Mouse (Mus musculus) mouse embryonic stem cell (cell line): ENCODE measurements around the gene Lgals3bp.

Experiments used
- in situ Hi-C, 2 experiments: fragments of 300-500 bp; cut with MboI; formaldehyde crosslinking; loops; 1 replicate in 1 of 2; 3 replicates in 1 of 2; pipeline ENCODE4 v1.14.3; 2019 to 2020; ENCODE audit warnings: low sequenced_read_pairs in 2 of 2, low pct_unique_long_range_greater_than_20kb in 1 of 2, mixed read lengths in 1 of 2; ENCODE audit not compliant: unreplicated experiment in 1 of 2

The Lgals3bp gene

GRCm38 (mm10) chr11:118426765-118427164, 24.9 kb upstream of the Lgals3bp start:
- in situ Hi-C loops, result no loop called here

GRCm38 (mm10) chr11:118424621-118425335, 22.9 kb upstream of the Lgals3bp start:
- in situ Hi-C loops, result no loop called here

- in situ Hi-C loops, result no loop called here
These were observed 21.5 kb upstream of the Lgals3bp start for GRCm38 (mm10) chr11:118423266-118423971.

- in situ Hi-C loops, result no loop called here
These were observed 18.4 kb upstream of the Lgals3bp start for GRCm38 (mm10) chr11:118420261-118420660.

GRCm38 (mm10) chr11:118418834-118419504, 17.1 kb upstream of the Lgals3bp start, which contains the start of gene Cant1:
TSS of gene Cant1 (minus strand) at chr11:118419086.
- in situ Hi-C loops, result no loop called here

DNA sequence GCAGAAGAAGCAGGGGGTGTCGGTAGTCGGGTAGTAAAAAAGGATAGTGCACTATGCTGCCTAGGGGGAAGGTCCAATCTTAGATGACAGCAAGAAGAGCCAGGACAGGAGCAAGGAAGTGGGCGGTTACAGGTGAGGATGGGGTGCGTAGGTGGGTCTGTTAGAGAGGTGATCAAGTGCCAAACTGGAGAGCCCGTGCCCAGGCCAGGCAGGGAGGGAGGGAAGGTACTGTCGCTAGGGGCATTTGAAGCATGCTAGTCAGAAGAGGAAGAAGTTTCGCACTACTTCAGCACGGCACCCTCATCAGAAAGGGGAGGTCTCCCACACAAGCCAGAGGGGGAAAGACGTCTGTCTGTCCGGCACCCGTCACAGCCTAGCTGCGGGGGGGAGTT, 16.5 kb upstream of the Lgals3bp start:
- in situ Hi-C loops, result no loop called here

- in situ Hi-C loops, result no loop called here
These were observed 15.6 kb upstream of the Lgals3bp start for GRCm38 (mm10) chr11:118417496-118417895.

GRCm38 (mm10) chr11:118416046-118416445, 14.2 kb upstream of the Lgals3bp start:
- in situ Hi-C loops, result no loop called here

- in situ Hi-C loops, result no loop called here
These were observed 13.7 kb upstream of the Lgals3bp start for GRCm38 (mm10) chr11:118415630-118416029.

DNA sequence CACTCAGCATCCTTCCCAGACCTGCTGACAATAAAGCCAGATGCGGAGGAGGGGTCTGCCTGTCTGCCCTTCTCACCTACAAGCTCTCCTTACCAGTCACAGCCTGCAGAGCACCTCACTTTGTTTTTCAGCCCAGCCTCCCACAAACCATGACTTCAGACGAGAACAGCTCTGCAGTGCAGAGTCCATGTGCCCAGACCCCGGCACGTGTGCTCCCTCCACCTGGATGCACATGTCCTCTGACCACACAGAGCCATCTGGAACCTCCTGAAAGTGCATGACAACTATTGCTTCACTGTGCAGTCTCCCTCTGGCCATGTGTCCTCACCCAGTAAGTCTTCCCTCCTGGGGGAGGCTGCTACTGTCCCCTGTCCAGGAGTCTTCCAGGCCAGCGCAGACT, 12.4 kb upstream of the Lgals3bp start:
- in situ Hi-C loops, result no loop called here

GRCm38 (mm10) chr11:118413055-118413454, 11.2 kb upstream of the Lgals3bp start:
- in situ Hi-C loops, result no loop called here

DNA sequence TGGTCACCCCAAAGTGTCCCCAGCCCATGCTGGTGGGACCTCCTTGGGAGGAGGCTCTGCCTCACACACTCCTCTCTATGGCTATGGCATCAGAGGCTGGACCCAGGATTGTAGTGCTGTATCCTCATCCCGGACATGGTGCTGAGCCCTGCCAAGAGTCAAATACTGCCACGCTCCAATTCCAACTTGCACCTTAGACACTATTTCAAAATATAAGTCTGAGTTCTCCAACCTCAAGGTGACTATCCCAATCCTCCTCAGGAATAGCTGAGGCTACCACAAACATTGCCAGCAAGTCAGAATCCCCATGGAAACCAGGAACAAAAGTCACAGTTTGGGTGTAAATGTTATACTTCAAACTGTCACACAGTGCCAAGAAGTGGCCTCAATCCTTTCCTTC, 10.7 kb upstream of the Lgals3bp start:
- in situ Hi-C loops, result no loop called here

- in situ Hi-C loops, result no loop called here
These were observed 9.4 kb upstream of the Lgals3bp start for GRCm38 (mm10) chr11:118411271-118411670.

- in situ Hi-C loops, result no loop called here
These were observed 8.6 kb upstream of the Lgals3bp start for GRCm38 (mm10) chr11:118410479-118410878.

DNA sequence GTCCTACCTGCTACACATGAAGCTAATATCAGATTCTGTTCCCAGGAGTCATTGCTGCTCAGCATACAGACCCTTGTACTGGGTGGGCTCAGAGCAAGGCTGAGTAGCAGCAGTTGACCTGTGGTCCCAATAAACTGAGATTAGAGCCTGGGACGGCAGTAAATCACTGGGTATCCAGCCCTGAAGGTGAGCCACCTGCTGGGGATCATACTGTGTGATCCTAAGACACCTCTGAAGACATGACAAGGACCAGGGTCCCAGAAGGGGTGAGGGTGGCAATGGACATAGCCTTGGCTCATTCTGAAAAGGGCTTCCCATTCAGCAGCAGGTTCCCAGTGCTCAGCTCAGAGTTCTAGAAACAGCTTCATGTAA, 8.2 kb upstream of the Lgals3bp start:
- in situ Hi-C loops, result no loop called here

DNA sequence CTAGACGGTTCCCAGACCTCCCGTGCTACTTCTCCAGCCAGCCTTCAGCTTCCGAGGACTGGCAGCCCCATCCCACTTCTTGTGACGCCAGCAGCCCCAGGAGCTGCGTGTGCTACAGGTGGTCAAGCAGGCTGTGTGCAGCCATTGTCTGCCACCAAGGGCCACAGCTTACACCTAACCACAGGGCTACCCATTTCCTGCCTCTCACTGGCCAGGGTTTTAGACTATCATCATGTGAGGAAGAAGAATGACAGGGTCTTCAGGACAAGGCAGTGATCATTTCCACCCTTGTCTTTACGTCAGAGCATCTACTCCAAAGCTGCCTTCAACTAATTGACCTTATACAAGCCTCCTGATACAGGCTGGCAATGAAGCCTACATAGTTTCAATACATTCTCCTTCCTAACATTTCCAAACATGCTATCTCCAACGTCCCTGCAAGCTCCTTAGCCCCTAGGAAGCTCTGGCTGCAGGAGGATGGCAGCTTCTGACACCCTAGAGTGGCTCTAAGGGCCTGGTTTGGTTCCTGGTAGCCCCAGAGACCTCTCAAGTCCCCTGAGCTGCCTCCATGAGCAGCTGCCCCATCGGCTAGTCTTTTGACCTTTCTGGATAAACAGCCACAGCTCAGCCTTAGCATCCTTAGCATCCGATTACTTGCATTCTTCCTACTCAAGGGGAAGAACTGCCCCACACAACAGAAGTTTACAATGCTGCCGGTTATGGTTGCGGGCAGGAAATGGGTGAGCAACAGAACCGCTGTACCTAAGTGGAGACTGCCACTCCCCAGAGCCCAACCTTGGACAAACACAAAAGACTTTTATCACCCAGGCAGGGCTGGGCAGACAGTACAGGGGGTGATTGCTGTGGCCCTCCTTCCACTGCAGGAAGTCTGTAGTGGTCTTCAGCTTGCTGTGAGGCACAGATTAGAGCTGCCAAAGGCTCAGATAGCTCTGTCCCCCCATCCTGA, 7.5 kb upstream of the Lgals3bp start:
- in situ Hi-C loops, result no loop called here

DNA sequence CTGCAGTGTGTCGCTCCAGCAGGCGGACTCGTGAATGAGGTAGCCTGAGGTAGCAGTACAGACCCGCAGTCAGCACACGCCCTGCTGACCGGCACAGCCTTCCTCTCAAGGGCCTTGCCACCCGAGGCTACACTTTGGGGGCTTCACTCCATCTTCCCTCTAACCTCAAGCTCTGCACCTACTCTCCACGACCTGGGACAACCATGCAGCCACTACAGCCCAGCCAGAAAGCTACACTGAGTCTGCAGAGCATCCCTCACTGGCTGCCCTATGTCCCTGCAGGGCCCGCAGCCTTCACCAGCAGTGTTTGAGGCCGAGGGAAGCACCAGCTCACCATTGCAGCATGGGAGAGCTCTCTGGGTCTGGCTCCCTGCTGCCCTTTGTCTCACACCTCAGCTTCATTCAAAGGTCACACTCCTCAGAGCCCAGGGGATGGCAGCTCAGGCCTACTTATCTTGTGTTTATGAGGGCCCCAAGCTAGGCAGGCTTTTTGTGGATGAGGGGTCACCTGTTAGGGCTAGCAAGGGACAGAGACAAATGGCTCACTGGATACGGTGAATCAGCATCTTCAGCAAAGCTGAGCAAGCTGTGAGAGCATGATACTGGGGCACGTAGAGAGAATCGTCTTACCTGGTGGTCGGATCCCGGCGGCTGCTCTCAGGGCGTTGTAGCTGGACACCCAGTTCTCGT, 6.3 kb upstream of the Lgals3bp start:
- in situ Hi-C loops, result no loop called here

DNA sequence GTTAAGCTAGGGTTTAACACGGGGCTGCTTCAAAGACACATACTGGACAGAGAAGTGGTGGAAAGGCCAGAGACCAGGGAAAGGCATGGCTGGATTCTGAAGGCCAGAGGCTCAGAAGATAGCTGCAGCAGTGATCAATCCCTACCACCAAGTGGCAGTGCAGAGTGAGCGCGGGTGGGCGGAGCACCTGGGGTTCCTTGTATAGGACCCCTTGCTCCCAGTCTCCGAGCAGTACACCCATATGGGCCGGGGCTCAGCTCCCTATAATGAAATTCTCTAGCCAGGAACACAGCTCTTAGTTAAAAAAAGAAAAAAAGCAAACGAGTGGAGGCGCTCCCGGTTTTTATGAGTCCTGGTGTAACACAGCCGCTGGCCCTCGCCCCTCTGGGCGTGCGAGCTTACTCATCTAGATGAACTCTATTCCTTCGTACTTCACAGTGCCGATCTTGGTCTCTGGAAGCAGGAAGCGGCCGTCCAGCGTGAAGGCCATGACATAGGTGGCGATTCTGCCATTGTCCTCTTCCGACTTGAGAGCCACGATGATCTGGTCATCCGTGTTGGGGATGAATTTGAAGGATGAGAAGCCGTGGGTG, 5.5 kb upstream of the Lgals3bp start:
- in situ Hi-C loops, result no loop called here
